Mouse (Mus musculus) CD4-positive, CD25-positive, alpha-beta regulatory T cell, adult 4 months (primary cell): ENCODE results near the gene Def8. TPM values are rescaled to one million over a fixed set of nuclear protein-coding genes. Genes with fewer than 3 reads are reported as not detected.

ENCODE experiments used
- ATAC-seq: one replicate; pipeline ENCODE4 v1.8.0; 2017
- polyA plus RNA-seq, 2 experiments: library from polyadenylated mRNA; unstranded; fragments of 100-300 nt; shearing (Covaris generic); gene quantifications; one replicate each; pipeline ENCODE4 v1.2.1; 2017

Gene Def8
- polyA plus RNA-seq, 2 experiments from 2014 or later = 6.9 to 14.2 TPM

DNA sequence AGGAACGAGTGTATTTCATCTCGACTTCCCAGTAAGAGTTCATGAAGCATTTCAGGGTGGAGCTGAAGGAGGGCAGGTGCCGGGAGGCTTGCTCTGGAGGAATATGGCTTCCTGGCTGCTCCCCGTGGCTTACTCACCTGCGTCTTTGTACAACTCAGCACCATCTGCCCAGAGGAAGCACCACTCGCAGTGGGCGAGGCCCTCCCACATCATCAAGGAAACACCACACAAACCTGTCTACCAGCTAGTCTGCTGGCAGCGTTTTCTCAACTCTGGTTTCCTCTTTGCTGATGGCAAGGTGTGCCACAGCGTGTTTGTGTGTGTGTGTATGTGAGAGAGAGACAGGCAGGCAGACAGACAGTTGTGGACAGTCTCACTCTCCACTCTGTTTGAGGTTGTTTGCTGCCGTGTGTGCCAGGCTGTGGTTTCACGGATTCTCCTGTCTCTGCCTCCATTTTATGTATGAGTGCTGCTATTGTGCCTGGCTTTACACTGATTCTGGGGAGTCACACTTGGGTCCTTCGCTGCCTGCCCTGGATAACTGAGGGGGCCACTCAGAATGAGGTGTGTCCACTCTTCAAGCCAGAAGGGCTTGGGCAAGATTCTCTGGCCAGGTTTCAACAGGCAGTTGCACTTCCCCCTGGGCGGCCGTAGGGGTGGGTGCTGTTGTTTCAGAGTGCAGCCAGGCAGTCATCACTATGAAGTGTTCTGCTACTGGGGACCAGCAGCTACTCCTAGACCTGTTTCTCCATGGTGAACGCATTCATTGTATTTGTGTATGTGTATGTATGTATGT lies 68.2 kb downstream of the Def8 start:
- ATAC-seq = no peak

DNA sequence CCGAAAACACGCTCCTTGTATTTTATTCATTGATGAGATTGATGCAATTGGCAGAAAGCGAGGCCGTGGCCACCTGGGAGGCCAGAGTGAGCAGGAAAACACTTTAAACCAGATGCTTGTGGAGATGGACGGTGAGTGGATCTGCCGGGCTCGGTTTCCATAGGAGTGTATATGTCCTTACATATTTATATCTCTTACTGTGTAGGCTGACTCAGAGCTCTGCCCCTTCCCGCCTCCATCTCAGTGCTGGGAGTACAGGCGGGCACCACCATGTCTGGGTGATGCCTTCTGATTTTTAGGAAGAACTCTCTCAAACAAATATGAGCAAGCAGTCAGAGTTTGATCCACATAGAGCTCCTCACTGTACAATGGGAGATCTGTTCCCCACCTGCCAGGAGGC lies 69.6 kb downstream of the Def8 start:
- ATAC-seq = no peak

DNA sequence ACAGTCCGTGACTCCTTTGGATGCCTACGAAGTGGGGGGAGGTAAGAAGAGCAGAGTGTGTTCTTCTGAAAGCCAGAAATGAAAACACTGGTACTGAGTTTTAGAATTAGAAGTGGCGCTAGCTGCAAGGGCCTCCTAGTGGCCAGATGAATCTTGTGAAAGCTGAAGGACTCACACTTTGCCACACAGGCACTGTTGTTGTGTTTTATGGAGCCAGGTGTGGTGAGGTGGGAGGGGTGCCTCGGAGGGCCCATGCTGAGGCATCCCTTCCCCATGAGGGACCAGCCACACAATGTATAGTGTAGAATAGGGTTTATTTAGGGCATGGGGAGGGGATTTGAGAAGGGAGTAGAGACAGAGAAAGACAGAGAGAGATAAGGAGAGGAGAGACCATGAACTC lies 74.4 kb downstream of the Def8 start:
- ATAC-seq = no peak

DNA sequence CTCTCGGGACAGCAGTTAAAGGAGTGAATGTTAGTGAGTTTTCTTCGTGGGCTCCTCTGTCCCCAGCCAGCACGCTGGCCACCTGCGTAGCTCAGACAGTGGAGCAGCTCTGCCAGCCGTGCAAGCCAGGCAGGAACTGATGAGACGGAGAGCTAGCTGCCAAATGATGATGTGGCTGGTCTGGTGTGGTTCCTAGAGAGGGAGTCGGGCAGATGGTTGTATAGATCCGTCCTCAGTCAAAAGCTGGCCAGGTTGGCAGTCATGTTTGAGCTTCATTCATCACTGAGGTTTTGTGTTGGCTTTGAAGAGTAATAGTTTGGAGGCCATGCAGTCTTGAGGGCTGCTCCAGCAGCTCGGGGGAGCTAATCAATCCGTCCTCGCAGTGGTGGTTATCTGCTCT lies 75.6 kb downstream of the Def8 start:
- ATAC-seq = no peak

DNA sequence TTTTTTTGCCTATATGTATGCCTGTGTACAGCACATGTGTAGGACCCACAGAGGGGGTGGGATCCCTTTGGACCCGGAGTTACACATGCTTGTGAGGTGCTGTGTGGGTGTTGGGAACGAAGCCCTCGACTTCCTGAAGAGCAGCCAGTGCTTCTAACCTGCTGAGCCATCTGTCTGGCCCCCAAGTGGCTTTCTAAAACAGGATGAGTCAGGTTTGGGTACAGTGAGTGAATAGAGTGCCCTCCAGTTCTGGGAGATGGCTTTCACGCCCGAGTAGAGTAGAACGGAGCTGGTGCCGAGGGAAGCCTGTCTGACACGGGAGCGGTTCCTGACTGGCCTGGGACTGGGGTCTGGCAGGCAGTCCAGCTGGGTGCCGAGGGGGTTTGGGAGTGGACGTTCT lies 76.2 kb downstream of the Def8 start:
- no peak for ATAC-seq

DNA sequence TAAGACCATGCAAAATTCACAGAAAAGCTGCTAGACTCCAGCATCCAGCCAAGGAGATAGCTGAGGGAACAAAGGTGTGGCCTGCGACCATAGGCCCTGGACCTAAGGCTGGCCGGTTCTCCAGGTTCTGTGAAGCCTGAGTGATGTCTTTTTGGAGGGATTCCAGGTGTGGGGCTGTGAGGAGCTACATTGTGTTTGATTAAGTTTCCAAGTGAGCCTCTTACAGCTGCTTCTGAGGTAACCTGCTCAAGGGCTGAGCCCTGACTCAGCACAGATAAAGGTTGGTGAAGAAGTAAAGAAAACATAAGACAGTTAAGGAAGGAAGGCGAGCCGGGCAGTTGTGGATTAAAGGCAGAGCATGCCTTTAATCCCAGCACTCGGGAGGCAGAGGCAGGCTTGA lies 78.9 kb downstream of the Def8 start:
- ATAC-seq = no peak

DNA sequence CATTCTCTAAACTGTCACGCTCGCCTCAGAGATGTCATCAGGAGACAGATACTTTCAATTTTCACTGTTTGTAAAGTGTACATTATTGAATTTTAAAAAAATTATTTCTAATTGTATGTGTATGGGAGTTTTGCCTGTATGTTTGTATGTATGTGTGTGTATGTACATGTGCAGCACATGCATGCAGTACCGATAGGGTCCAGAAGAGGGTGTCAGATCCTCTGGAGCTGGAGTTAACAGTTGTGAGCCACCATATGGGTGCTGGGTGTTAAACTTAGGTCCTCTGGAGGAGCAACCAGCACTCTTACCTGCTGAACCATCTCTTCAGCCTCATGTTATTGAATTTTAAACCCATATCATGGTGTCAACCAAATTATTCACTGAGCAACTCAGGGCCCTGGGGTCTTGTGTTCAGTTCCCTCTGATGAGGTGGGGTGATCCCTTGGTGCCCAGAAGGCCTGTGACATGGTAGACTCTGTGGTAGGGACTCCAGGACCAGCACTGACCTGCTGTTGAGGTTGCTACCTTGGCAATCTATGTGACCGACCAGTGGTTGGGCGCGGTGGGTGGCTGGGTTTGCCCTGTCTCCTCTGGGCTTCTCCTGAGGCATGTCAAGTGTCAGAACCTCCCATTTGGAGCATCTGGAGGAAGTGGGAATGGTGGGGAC lies 80.6 kb downstream of the Def8 start:
- no peak for ATAC-seq

DNA sequence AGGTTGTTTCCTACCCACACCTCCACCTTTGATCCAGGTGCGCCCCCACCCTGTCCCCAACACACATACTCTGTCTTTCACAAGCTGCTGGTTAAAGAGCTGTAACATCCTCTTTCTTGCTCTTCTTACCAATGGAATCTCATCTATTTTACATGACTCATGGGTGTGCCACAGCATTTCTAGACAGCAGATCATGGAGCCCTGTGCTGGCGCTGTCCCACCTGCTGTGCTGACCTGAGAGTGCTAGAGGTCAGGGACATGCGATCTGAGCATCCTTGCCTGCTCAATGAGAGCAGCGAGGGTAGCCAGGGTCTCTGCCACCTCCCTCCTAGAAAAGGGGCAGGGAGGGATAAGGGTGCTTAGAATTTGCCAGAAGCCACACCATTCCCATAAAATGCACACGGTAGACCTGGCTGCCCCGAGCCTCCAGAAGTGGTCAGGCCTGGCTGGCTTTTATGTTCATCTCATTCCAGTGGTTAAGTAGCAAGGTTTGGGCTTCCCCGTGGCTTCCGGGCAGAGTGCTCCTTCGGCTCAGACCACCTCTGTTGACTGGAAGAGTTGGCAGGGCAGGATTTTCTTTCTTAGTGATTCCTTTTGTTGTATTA lies 81.4 kb downstream of the Def8 start:
- ATAC-seq = no peak

DNA sequence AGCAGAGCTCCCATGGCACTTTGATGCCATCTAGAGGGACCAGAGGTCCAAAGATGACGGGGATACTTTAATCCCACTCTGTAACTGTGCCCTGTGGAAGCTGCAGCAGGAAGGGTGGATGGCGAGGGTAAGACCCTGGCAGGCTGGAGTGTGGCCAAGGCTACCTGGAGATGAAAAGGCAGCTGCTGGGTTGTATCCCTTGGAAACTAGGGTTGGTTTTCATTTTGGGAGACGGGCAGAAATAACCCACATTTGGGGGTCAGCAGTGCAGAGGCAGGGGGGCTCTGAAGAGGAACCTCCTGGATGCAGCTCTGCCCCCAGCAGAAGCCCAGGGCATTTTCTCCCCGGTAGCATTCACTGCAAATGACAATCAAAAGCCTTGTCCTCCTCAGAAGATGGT lies 81.9 kb downstream of the Def8 start:
- no peak for ATAC-seq

DNA sequence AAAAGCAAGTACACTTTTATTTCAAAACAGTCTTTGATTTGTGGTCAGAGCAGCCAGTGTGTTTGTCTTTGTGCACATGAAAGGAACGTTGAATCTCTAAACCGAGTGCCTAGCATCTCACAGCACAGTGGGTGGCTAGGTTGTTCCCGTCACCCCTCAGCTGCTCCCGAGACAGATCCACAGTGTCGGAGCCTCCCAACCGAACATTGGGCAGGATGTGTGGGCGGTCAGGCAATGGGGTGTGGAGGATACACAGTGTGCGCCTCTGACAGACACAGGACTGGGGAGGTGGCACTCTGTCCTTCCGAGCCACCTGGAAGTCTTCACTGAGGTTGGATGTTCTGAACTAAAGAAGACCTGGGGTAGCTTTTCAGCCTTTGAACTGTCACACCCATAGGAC lies 82.4 kb downstream of the Def8 start:
- ATAC-seq = no peak

DNA sequence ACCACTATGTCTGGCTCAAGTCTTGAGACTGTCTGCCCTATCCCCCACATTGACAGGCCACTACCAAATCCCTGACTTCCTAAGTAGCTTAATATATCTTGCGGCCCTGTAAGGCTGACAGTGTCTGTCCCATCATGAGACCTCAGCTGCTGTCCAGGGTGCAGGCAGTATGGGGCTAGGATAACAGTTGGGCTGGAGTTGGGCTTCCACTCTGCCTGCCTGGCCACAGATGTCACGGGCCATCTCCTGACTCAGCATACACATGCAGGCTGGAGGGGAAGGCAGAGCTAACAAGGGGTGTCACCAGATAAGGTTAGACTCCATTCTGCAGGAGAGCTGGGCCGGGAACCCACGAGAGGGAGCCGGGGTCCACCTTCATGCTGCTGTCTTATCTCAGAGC lies 83.8 kb downstream of the Def8 start:
- no peak for ATAC-seq

DNA sequence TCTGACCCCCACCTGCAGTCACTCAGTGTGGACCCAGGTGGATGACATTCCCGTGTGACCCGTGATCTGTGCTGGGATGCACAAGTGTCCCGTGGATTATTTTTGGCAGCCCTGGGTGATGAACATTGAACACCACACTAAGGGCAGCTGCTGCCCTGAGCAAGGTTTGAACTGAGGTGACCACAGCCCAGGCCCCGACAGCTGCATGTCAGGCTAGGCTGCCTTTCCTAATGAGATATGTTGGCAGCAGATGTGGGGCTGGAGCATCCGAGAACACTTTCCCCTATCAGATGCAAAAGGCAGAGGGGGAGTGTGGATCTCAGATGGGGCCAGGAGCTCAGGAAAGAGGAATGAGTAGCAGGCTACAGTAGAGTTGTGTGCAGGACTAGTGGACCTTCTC lies 87.5 kb downstream of the Def8 start:
- ATAC-seq = no peak

Other genes with a start within 250 kb of the Def8 start
- not detected for gene Dpep1, start 237.3 kb upstream of the Def8 start, polyA plus RNA-seq
- 100 to 1,000 TPM; 157 to 276 TPM for gene Chmp1a, start 210.8 kb upstream of the Def8 start, polyA plus RNA-seq
- gene Spata33, start 210.7 kb upstream of the Def8 start, polyA plus RNA-seq = not detected
- 10 to 100 TPM; 21.0 to 32.5 TPM for gene Cdk10, start 198.7 kb upstream of the Def8 start, polyA plus RNA-seq
- gene Spata2l, start 187.3 kb upstream of the Def8 start, polyA plus RNA-seq = 1 to 10 TPM; 6.0 to 9.2 TPM
- gene Zfp276, start 169.3 kb upstream of the Def8 start, polyA plus RNA-seq = 1 to 10 TPM; 5.1 to 7.3 TPM
- gene Vps9d1, start 169.2 kb upstream of the Def8 start, polyA plus RNA-seq = 10 to 100 TPM in 1 of 2 experiments, 1 to 10 TPM in 1; 9.1 to 10.1 TPM
- gene Fanca, start 105.0 kb upstream of the Def8 start, polyA plus RNA-seq = 1 to 10 TPM; 5.9 to 7.9 TPM
- not detected for gene Spire2, start 90.8 kb upstream of the Def8 start, polyA plus RNA-seq
- 10 to 100 TPM; 83.1 to 91.9 TPM for gene Tcf25, start 49.8 kb upstream of the Def8 start, polyA plus RNA-seq
- under 1 TPM in 1 of 2 experiments, not detected in 1; 0.17 TPM for gene Mc1r, start 16.4 kb upstream of the Def8 start, polyA plus RNA-seq
- gene Tubb3, start 12.1 kb upstream of the Def8 start, polyA plus RNA-seq = 1 to 10 TPM in 1 of 2 experiments, not detected in 1; 1.2 TPM
- 10 to 100 TPM; 33.8 to 37.5 TPM for gene Afg3l1, start 54.4 kb downstream of the Def8 start, polyA plus RNA-seq
- under 1 TPM; 0.55 to 0.58 TPM for gene Dbndd1, start 91.9 kb downstream of the Def8 start, polyA plus RNA-seq
- gene Gas8, start 95.3 kb downstream of the Def8 start, polyA plus RNA-seq = 1 to 10 TPM; 6.5 to 7.4 TPM
- under 1 TPM in 1 of 2 experiments, not detected in 1; 0.42 TPM for gene Rhou, start 230.4 kb downstream of the Def8 start, polyA plus RNA-seq